Mouse (Mus musculus): ENCODE results near the gene Dmrtc1b.
"Not testable (repeated sequence)": the region's sequence is repeated elsewhere in the genome, so short reads cannot be mapped to it uniquely, and the experiment has no call there.

GRCm38 (mm10) chrX:102700636-102701035 lies 7.0 kb upstream of the Dmrtc1b start:
- TF ChIP-seq GATA1 (IDR thresholded peaks at IDR 0.05; ENCODE audit: borderline replicate concordance, low read length); FLI1 (IDR thresholded peaks at IDR 0.05; ENCODE audit: low read length): not testable (repeated sequence)

Measured in megakaryocyte, embryonic 14.5 days (primary cell).